Mouse (Mus musculus) forelimb bud, embryonic 11.5 days (tissue): Measurements from ENCODE around the gene Olfr605.
"Not testable (repeated sequence)": the region's sequence is repeated elsewhere in the genome, so short reads cannot be mapped to it uniquely, and the experiment has no call there.

Experiments
- DNase-seq: peaks from one replicate; pipeline ENCODE4 v3.0.0-alpha.2; 2012; ENCODE audit warnings: low read depth, low spot score

Gene Olfr605

GRCm38 (mm10) chr7:103445339-103445738, at the start of gene Olfr605:
Gene Olfr605 (minus strand): TSS chr7:103445439.
- no peak for DNase-seq

DNA sequence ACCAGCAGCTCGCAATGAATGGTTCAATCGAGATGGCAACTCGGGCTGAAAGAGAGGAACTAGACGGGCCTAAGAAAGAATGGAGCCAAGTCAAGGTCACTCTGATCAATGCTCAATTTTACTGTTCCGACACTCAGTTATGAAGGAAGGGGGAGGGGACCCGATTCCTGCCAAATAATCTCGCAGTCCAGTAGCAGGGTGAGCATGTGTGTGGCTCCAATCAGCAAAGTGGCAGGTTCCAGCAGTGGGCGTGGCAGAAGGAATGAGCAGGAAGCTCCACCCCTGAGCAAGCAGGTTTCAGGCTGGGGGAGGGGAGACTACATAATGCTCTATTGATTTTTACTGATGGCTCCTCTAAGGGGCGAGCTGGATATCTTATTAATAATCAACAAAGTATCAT, 31.9 kb upstream of the Olfr605 start:
- not testable (repeated sequence) for DNase-seq

- no peak for DNase-seq
Observed at GRCm38 (mm10) chr7:103469577-103469976, 24.3 kb upstream of the Olfr605 start, which contains the start of gene Olfr608. Gene Olfr608 (plus strand): TSS chr7:103469877.

DNA sequence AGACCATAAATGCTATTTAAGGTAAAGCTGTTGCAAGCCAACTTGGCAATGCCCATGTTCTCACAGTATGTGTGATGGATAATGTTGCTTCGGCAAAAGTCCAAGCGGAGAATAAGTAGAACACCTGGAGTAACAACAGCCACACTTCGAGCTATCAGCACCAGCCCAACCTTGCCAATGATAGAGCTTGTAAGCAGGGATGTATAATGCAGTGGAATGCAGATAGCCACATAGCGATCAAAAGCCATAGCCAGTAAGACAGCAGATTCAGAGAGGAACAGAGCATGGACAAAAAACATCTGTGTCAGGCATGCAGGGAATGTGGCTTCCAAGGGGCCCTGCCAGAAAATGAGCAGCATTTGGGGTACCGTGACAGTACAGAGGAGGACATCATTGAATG, 15.4 kb upstream of the Olfr605 start:
- DNase-seq: no peak

DNA sequence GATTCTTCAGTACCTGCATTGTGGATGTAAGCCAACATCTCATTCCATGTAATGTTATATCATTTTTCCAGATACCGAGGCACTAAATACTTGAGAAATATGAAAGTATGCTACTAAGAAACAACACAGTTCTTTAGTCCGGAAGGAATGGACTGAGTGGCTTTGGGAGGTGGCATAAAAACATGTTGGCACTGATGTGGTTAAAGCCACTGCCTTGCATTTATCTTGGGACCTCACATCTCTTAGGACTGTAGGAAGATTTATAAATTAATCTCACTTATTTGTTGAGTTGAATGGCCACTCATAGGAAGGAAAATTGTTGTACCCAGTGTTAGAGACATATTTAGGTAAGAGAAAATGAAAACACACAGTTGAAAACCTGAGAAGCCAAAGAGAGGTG, 3.5 kb upstream of the Olfr605 start, which contains the start of gene Olfr606:
TSS of gene Olfr606 (plus strand) at position 301 of the 400 bp plus-strand sequence.
- DNase-seq: no peak

GRCm38 (mm10) chr7:103414772-103415171, 30.5 kb downstream of the Olfr605 start, which contains the start of gene Usp17lc:
Gene Usp17lc (plus strand): TSS chr7:103415072.
- not testable (repeated sequence) for DNase-seq

DNA sequence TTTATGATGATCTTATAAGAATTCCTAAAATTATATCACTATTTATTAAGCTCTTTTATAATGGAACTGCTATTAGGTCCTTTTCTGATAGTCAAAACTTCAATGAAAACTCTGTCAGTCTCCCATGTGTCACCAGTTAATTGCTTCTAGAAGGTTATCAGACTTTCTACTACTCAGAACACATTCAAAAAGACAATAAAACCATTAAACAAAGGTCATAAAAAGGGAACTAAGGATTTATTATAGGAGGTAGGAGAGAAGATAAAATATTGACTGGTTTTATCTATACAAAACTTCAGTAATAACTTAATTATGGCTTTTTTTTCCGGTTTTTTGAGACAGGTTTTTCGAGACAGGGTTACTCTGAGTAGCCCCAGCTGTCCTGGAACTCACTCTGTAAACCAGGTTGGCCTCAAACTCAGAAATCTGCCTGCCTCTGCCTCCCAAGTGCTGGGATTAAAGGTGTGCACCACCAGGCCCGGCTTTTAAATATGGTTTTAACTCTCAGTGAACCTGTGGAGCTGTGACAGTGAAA, 38.7 kb downstream of the Olfr605 start:
- not testable (repeated sequence) for DNase-seq

DNA sequence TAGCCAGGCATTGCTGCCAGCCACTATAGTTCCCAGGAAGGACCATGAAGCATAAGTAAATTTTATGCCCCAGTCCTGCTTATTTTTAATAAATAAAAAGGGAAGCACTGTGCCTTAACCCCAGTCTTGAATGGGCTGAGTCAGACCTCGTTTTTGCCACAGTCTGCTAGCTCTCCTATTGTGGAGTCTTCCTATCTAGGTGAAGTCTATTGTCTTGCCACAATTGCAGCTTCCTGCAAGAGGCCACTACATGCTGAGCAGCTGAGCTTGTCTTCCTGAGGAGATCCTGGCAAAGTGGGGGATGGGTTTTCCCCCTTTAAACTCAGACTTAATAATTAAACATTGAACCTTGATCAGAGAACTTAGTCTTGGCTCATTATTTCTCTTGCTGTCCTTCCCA, 46.3 kb downstream of the Olfr605 start:
- DNase-seq: no peak

- no peak for DNase-seq
Observed at GRCm38 (mm10) chr7:103397758-103398157, 47.5 kb downstream of the Olfr605 start.
